Mouse (Mus musculus): ENCODE data around the gene Arhgef16.

DNA sequence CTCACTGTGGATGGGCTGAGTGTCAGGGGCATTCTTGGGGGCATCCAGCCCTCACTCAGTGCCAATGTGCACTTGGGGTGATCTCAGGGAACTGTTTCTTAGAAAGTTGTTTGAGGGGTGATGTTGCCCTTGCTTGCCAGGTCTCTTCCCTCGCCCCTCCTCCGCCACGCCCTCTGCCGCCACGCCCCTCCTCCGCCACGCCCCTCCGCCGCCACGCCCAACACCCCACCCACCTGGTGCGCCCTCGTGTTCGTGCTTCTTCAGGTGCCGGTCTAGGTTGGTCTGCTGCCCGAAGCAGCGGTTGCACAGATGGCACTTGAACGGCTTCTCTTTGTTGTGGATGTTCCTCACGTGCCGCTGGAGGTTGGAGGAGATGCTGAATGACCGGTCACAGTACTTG is 27.0 kb upstream of the Arhgef16 start:
- TF ChIP-seq ZC3H11A (IDR thresholded peaks at IDR 0.05; ENCODE audit: low read depth, low read length) (no peak), CTCF (conservative IDR thresholded peaks at IDR 0.05 in 1 of 2, IDR thresholded peaks at IDR 0.05 in 1 of 2; ENCODE audit: low read depth in 2 of 2, low read length in 2 of 2) (no peak), POLR2A (IDR thresholded peaks at IDR 0.05; ENCODE audit: low read depth, low read length) (no peak), CHD2 (IDR thresholded peaks at IDR 0.05; ENCODE audit: low read length) (no peak), TBP (conservative IDR thresholded peaks at IDR 0.05; ENCODE audit: low read depth, low read length) (no peak), MYC (IDR thresholded peaks at IDR 0.05; ENCODE audit: low read depth, low read length) (no peak), POLR2AphosphoS2 (IDR thresholded peaks at IDR 0.05; ENCODE audit: low read depth, low read length) (no peak), SIN3A (IDR thresholded peaks at IDR 0.05; ENCODE audit: low read length) (no peak)
